Mouse (Mus musculus) T-helper 17 cell (primary cell): ENCODE results near the gene Wee1.

Source experiments
- in situ Hi-C, 2 experiments: fragments of 300-600 bp; cut with MboI, MseI; formaldehyde crosslinking; loops; 1 replicate in 1 of 2; 2 replicates in 1 of 2; pipeline ENCODE4 v1.15.1; 2025; ENCODE audit warnings: high pct_unique_total_duplicates in 2 of 2

Wee1 gene

DNA sequence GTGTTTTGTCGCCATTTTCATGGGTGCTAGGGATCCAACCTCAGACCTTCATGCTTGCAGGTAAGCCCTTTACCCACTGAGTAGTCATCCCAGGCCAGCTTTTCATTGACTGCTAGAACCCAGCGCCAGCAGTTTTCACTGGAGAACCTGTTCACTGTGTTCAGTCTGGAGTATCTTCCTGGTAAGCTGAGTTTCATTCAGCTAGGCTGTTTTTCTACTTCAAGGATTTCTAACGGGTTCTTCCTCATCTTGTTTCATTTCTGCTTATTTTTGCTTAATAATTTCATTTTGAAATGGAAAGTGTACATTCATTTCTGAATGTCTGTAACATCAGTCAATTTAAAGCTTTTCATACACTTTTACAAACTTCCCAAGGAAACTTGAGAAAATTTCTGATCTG, 62.8 kb downstream of the Wee1 start:
- in situ Hi-C loops: no loop called here

- in situ Hi-C loops: no loop called here
These were observed 68.1 kb downstream of the Wee1 start for GRCm38 (mm10) chr7:110189951-110190350.
